Mouse (Mus musculus): ENCODE data around the gene Gpr33.

DNA sequence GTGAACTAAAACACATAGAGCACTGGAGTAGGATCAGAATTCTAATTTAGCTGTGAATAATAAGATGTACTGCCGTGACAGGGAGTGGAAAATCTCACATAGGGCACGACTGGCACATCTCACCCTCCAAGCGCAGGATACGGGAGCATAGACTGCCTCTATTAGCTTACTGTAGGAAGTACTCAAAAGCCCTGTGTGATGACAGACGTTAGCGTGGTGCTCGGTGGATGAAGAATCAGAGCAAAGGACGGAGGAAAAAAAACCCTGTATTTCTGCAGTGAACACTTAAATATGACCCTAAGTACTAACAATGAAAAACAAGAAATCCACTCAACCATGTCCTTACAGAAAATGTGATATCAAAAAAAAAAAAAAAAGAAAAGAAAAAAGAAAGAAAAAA is 15.7 kb downstream of the Gpr33 start:
- TF ChIP-seq POLR2A (IDR thresholded peaks at IDR 0.05; ENCODE audit: insufficient read depth, low read length) (no peak), EP300 (IDR thresholded peaks at IDR 0.05; ENCODE audit: insufficient read depth, low read depth, low read length) (no peak), CTCF (IDR thresholded peaks at IDR 0.05; ENCODE audit: low read depth, low read length) (no peak)
